Mouse (Mus musculus) small intestine, adult 2 months (tissue): ENCODE measurements around the gene Dpf3. TPM values are rescaled to one million over a fixed set of nuclear protein-coding genes. Genes with fewer than 3 reads are reported as not detected.

ENCODE experiments used
- H3K27ac ChIP-seq: fragments of 200-500 bp; 2 replicates; pipeline ENCODE4 v1.5.1; 2012; ENCODE audit warnings: low read depth, low read length, control low read depth, inconsistent platforms; ENCODE audit not compliant: insufficient read depth
- H3K27me3 ChIP-seq: fragments of 200-500 bp; 2 replicates; pipeline ENCODE4 v1.6.1; 2012; ENCODE audit warnings: mild to moderate bottlenecking, moderate library complexity, low read length, inconsistent platforms; ENCODE audit not compliant: control insufficient read depth, insufficient read depth
- H3K36me3 ChIP-seq: fragments of 200-500 bp; 2 replicates; pipeline ENCODE4 v1.6.1; 2012; ENCODE audit warnings: mild to moderate bottlenecking, low read length, control low read depth, inconsistent platforms; ENCODE audit not compliant: control insufficient read depth, insufficient read depth
- H3K4me1 ChIP-seq: fragments of 200-500 bp; 2 replicates; pipeline ENCODE4 v1.6.1; 2012; ENCODE audit warnings: low read length, inconsistent platforms, mixed read lengths; ENCODE audit not compliant: control insufficient read depth, insufficient read depth, insufficient read length
- H3K4me3 ChIP-seq: fragments of 200-500 bp; 2 replicates; pipeline ENCODE4 v1.5.1; 2012; ENCODE audit warnings: low read depth, mild to moderate bottlenecking, control low read depth, inconsistent platforms, low read length, moderate library complexity
- CTCF ChIP-seq: fragments of 200-500 bp; IDR thresholded peaks from 2 replicates; pipeline ENCODE4 v1.5.1; 2012; ENCODE audit warnings: low read depth, mild to moderate bottlenecking, control low read depth, inconsistent platforms, low read length, moderate library complexity, mixed read lengths; ENCODE audit not compliant: insufficient replicate concordance, insufficient read length; ENCODE audit errors: extremely low read depth
- POLR2A ChIP-seq: fragments of 200-500 bp; IDR thresholded peaks from 2 replicates; pipeline ENCODE4 v1.6.1; 2012; ENCODE audit warnings: low read depth, mild to moderate bottlenecking, control low read depth, inconsistent platforms, low read length, moderate library complexity
- WGBS: fragments of 180-500 bp; shearing (Covaris S2); methylation state at CpG from one replicate; pipeline ENCODE4 v1.1.7; 2018; 5-methylcytosine and 5-hydroxymethylcytosine counted together
- polyA plus RNA-seq: library from polyadenylated mRNA; depleted of rRNA; stranded (reverse); fragments of >200 nt; gene quantifications from 2 replicates; pipeline ENCODE4 v1.2.3, GENCODE M21; 2012

Dpf3 gene
- polyA plus RNA-seq, 1 experiment: 10.0 TPM

DNA sequence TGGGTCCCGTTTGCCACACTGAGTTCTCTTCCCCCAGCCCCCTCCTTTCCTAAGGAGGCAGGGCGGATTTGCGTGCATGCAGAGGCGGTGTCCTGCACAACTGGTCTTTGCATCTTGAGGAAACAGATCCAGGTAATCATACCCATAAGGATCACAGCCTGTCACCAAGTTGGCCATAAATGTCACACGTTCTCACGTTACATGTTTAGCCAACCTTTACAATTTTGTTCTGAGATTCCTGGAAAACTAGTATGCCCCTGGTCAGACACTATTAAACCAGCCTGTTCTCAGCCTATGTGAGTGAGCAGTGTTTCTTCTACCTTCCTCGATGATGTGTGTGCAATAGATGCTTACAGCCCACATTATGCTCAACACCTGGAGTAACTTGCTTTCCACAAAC is 38.3 kb downstream of the Dpf3 start:
- H3K4me1 ChIP-seq: peaks cover 8% of the 10 kb centered on the region
- H3K36me3 ChIP-seq: no peaks in the 10 kb centered on the region
- no peaks in the 10 kb centered on the region; the same call in 1 of the 2 replicates for H3K27me3 ChIP-seq
- TF ChIP-seq POLR2A: no peak
- TF ChIP-seq CTCF: no peak
- no peak overlapping the region for H3K27ac ChIP-seq
- no peak overlapping the region for H3K4me3 ChIP-seq
- 80% methylated on average over 7 of the region's 7 CpGs for WGBS

DNA sequence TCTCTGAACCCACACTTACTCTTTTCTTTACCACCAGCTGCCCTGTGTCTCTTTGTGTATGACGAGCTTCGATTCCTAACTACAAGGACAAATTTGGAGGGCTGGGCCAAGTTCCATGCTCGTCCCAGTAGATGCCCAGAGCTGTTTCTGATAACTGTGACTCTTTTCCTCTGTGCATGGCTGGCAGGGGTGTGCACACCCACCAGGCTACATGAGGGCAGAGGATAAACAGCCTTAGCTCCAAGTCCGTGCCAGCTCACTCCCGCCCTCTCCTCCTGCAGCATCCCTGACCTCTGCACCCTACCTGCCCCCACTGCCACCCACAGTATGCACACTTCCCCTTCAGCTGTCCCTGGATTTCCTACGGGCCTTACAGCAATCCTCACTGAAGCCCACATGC is 41.9 kb downstream of the Dpf3 start:
- Histone ChIP-seq H3K27ac (no peak overlapping the region), H3K4me3 (no peak overlapping the region), H3K27me3 (no peaks in the 10 kb centered on the region), H3K36me3 (no peaks in the 10 kb centered on the region), H3K4me1 (peaks cover 8% of the 10 kb centered on the region)
- no peak for TF ChIP-seq CTCF
- no peak for TF ChIP-seq POLR2A
- WGBS: 24% methylated on average over 6 of the region's 6 CpGs

DNA sequence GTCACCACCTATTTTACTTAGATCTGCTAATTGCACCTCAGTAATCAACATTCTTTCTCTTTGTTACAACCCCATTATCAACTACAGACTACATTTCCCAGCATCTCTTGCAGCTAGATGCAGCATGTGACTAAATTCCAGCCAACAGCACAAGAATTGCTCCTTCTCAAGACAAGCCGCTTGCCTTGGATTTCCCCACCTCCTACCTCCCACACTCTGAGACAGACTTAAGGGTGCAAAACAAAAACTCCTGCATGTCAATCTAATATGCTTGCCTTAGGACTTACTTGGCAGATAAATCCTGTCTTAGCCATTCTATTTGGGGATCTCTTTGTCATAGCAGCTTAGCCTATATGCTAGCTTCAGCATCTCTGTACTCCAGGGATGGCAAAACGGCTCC is 43.1 kb downstream of the Dpf3 start:
- Histone ChIP-seq H3K4me3 (no peak overlapping the region), H3K27me3 (no peaks in the 10 kb centered on the region), H3K36me3 (no peaks in the 10 kb centered on the region), H3K27ac (no peak overlapping the region), H3K4me1 (peaks cover 8% of the 10 kb centered on the region)
- WGBS: 85% methylated on average over 2 of the region's 2 CpGs
- no peak for TF ChIP-seq CTCF
- no peak for TF ChIP-seq POLR2A

DNA sequence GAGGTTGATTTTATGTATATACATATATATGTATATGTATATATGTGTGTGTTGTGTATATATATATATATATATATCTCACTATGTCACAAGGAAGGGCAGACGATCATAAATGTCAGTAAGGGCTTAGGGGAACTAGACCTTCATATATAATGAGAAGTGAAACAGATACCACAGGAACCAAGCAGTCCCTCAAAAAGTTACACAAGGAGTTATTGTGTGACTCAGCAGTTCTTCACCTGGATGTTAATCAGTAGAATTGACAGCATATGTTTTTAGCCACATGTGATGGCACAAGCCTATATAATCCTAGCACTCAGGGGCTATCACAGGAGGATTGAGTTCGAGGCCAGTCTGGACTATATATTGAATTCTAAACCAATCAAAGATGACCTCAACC is 49.5 kb downstream of the Dpf3 start:
- H3K4me3 ChIP-seq: no peak overlapping the region
- no peak overlapping the region for H3K27ac ChIP-seq
- TF ChIP-seq CTCF: no peak
- no peak for TF ChIP-seq POLR2A
- H3K4me1 ChIP-seq: peaks cover 4% of the 10 kb centered on the region; the same call in 1 of the 2 replicates
- no peaks in the 10 kb centered on the region for H3K27me3 ChIP-seq
- no peaks in the 10 kb centered on the region for H3K36me3 ChIP-seq
- WGBS: 73% methylated on average over 2 of the region's 2 CpGs

DNA sequence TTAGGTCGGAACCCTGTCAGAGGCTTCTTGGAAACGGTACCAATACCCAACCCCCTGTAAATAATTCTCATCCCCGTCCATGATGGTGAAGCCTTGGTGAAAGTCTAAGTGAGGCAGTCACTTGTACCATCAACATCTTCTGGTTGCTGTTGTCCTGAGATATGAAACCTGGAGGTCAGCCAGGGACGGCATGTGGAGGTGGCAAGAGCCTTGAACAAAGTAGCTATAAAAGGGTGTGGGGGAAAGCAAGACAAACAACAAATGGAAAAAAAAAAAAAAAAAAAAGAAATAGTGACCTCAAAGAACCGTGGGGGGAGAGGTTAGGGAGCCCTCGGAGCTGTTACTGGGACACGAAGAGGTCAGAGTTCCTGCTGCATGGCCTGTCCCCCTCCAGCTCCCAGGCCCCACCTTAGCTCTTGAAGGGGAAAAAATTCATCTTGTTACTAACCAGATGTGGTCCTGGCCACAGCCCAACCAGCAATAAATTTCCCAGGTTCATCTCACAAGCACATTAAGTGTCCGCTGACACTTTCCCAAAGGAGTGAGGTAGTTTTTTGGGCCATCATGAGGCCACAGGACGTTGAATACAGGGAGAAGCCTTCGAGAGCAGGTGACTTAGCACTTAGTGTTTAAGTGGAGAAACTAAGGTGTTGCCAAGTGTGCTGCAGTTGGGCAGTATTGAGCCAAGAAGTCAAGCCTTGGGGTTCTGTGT is 53.4 kb downstream of the Dpf3 start:
- no peaks in the 10 kb centered on the region for H3K27me3 ChIP-seq
- 25% methylated on average over 10 of the region's 10 CpGs for WGBS
- no peak overlapping the region for H3K27ac ChIP-seq
- H3K4me1 ChIP-seq: peaks cover 11% of the 10 kb centered on the region; the same call in 1 of the 2 replicates
- H3K36me3 ChIP-seq: no peaks in the 10 kb centered on the region
- H3K4me3 ChIP-seq: no peak overlapping the region
- TF ChIP-seq POLR2A: no peak
- no peak for TF ChIP-seq CTCF

DNA sequence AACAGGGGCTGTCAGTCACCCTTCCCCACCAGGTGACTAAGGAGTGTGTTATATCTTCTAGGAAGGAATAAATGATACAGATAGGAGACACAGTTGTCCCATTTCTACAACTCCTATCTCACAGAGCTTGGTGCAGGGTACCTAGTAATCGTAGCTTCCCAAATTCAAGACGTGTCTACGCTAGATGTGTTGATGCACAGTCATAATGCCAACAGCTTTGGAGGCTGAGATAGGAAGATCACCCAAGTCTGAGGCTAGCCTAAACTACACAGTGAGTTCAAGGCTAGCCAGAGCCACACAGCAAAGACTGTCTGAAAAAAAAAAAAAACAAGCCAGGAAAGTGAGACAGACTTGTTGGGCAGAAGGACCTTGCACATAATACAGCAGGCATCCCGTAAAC is 54.1 kb downstream of the Dpf3 start:
- WGBS: 96% methylated on average over 4 of the region's 4 CpGs
- TF ChIP-seq CTCF (no peak), POLR2A (no peak)
- H3K27ac ChIP-seq: no peak overlapping the region
- no peaks in the 10 kb centered on the region for H3K36me3 ChIP-seq
- H3K4me3 ChIP-seq: no peak overlapping the region
- peaks cover 11% of the 10 kb centered on the region; the same call in 1 of the 2 replicates for H3K4me1 ChIP-seq
- no peaks in the 10 kb centered on the region for H3K27me3 ChIP-seq

DNA sequence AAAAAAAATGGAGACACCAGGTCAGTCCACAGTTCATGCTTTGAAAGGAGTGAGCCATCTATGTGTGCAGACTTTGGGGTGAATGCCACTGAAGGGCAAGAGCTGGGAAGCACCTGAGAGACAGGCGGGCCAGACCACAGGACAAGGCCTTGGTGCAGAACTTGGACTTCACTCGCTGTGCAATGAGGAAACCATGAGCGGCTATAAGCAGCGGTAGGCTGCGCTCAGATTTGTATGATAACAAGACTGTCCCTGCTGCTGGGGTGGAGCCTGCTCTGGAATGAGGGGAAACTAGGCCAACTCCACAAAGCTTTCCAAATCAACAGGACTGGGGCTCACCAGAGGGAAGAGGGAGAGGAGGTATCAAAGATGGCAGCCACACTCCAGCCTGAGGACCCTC is 57.3 kb downstream of the Dpf3 start:
- Histone ChIP-seq H3K27me3 (no peaks in the 10 kb centered on the region), H3K4me3 (no peak overlapping the region), H3K4me1 (peaks cover 17% of the 10 kb centered on the region), H3K36me3 (no peaks in the 10 kb centered on the region), H3K27ac (peak overlapping the region; percentile 74)
- 41% methylated on average over 5 of the region's 5 CpGs for WGBS
- TF ChIP-seq POLR2A (no peak), CTCF (no peak)
